Mouse (Mus musculus) megakaryocyte, embryonic 14.5 days (primary cell): ENCODE results near the gene Zfp580.

Experiments
- FLI1 ChIP-seq: IDR thresholded peaks from 2 replicates; pipeline ENCODE4 v1.6.1; 2012; ENCODE audit warnings: low read length, inconsistent platforms, mixed read lengths
- GATA1 ChIP-seq: IDR thresholded peaks from 3 replicates; pipeline ENCODE4 v1.6.1; 2012; ENCODE audit warnings: mixed read lengths, low read length, inconsistent platforms, borderline replicate concordance

DNA sequence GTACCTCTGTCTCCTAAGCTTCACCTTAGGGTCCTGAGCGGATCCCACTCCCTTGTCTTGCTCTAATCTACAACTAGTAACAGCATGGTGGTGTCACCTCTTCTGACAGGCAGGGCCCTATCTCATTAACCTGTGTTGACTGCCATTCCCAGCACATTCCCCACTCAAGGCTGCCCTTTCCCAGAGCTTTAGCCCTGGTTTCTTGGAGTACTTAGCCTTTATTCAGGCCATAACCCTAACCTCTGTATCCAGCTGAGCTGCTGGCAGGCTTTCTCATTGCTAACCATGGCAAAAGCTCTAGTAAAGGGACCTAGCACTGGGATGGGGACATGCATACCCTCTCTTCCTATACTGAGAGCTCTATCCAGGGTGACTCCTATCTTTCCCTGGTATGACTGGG is 7.3 kb downstream of the Zfp580 start:
- no peak for TF ChIP-seq GATA1
- no peak for TF ChIP-seq FLI1
